Mouse (Mus musculus) MEL (cell line): ENCODE results near the gene Tanc1. TPM values are rescaled to one million over a fixed set of nuclear protein-coding genes. Genes with fewer than 3 reads are reported as not detected.

ENCODE experiments used
- DNase-seq: peaks from one replicate; pipeline ENCODE4 v3.0.0; 2011; ENCODE audit warnings: low read depth, low spot score
- H3K27ac ChIP-seq: 2 replicates; pipeline ENCODE4 v1.5.1; 2012; ENCODE audit warnings: low read depth, mild to moderate bottlenecking, control low read depth, low read length, moderate library complexity; ENCODE audit not compliant: control insufficient read depth
- H3K27me3 ChIP-seq, 2 experiments: fragments of 150-350 bp in 1 of 2; sonication (generic) in 1 of 2; 2 replicates each; pipeline ENCODE4 v1.6.1; 2012; ENCODE audit warnings: low read length in 2 of 2, mild to moderate bottlenecking in 2 of 2, improper control_type of control experiment in 1 of 2, moderate library complexity in 1 of 2; ENCODE audit not compliant: insufficient read depth in 2 of 2, control insufficient read depth in 1 of 2
- H3K36me3 ChIP-seq, 2 experiments: 2 replicates each; pipeline ENCODE4 v1.6.1; 2012 to 2014; ENCODE audit warnings: low read length in 2 of 2, improper control_type of control experiment in 1 of 2, inconsistent platforms in 1 of 2, mild to moderate bottlenecking in 1 of 2; ENCODE audit not compliant: insufficient read depth in 2 of 2, control insufficient read depth in 1 of 2
- H3K4me1 ChIP-seq, 2 experiments: fragments of 150-350 bp in 1 of 2; sonication (generic) in 1 of 2; 2 replicates each; pipeline ENCODE4 v1.6.1; 2012; ENCODE audit warnings: low read length in 2 of 2, improper control_type of control experiment in 1 of 2, mild to moderate bottlenecking in 1 of 2; ENCODE audit not compliant: insufficient read depth in 2 of 2, control insufficient read depth in 1 of 2
- H3K4me3 ChIP-seq, 2 experiments: fragments of 150-350 bp in 1 of 2; sonication (generic) in 1 of 2; 2 replicates each; pipeline ENCODE4 v1.5.1; 2012; ENCODE audit warnings: low read depth in 2 of 2, low read length in 2 of 2, mild to moderate bottlenecking in 2 of 2, moderate library complexity in 2 of 2, control low read depth in 1 of 2, improper control_type of control experiment in 1 of 2; ENCODE audit not compliant: control insufficient read depth in 1 of 2, insufficient read depth in 1 of 2
- H3K79me2 ChIP-seq: 2 replicates; pipeline ENCODE4 v1.6.1; 2012; ENCODE audit warnings: mild to moderate bottlenecking, low read length, moderate library complexity; ENCODE audit not compliant: control insufficient read depth, poor library complexity, insufficient read depth
- H3K9ac ChIP-seq: 2 replicates; pipeline ENCODE4 v1.6.1; 2012; ENCODE audit warnings: low read depth, mild to moderate bottlenecking, control low read depth, low read length, moderate library complexity; ENCODE audit not compliant: control insufficient read depth, poor library complexity, severe bottlenecking
- H3K9me3 ChIP-seq: fragments of 150-350 bp; sonication (generic); replicated peaks from 2 replicates; pipeline ENCODE4 v1.6.1; 2012; ENCODE audit warnings: mild to moderate bottlenecking, low read length, improper control_type of control experiment, moderate library complexity; ENCODE audit not compliant: insufficient read depth
- BHLHE40 ChIP-seq: IDR thresholded peaks from 2 replicates; pipeline ENCODE4 v1.6.1; 2012; ENCODE audit warnings: low read depth, mild to moderate bottlenecking, inconsistent platforms, low read length, improper control_type of control experiment, borderline replicate concordance
- CHD2 ChIP-seq: IDR thresholded peaks from 2 replicates; pipeline ENCODE4 v1.6.1; 2011; ENCODE audit warnings: low read length, improper control_type of control experiment
- CTCF ChIP-seq, 3 experiments: IDR thresholded peaks in 2 of 3; conservative IDR thresholded peaks in 1 of 3; 2 replicates each; pipeline ENCODE4 v1.5.1; 2011 to 2012; ENCODE audit warnings: low read length in 3 of 3, low read depth in 2 of 3, mild to moderate bottlenecking in 2 of 3, improper control_type of control experiment in 1 of 3, inconsistent platforms in 1 of 3, mixed read lengths in 1 of 3, moderate library complexity in 1 of 3; ENCODE audit not compliant: control insufficient read depth in 1 of 3, insufficient read depth in 1 of 3, poor library complexity in 1 of 3, severe bottlenecking in 1 of 3
- E2F4 ChIP-seq: IDR thresholded peaks from 2 replicates; pipeline ENCODE4 v1.6.1; 2011; ENCODE audit warnings: low read depth, low read length, improper control_type of control experiment, borderline replicate concordance
- ETS1 ChIP-seq: IDR thresholded peaks from 2 replicates; pipeline ENCODE4 v1.6.1; 2012; ENCODE audit warnings: low read depth, mild to moderate bottlenecking, inconsistent platforms, low read length, improper control_type of control experiment, moderate library complexity
- GATA1 ChIP-seq: IDR thresholded peaks from 2 replicates; pipeline ENCODE4 v1.6.1; 2011; ENCODE audit warnings: low read depth, low read length, improper control_type of control experiment
- HCFC1 ChIP-seq: IDR thresholded peaks from 2 replicates; pipeline ENCODE4 v1.6.1; 2012; ENCODE audit warnings: low read depth, mild to moderate bottlenecking, inconsistent platforms, low read length, improper control_type of control experiment, moderate library complexity
- JUND ChIP-seq: IDR thresholded peaks from 2 replicates; pipeline ENCODE4 v1.6.1; 2011; ENCODE audit warnings: low read depth, mild to moderate bottlenecking, improper control_type of control experiment, low read length
- KAT2A ChIP-seq: conservative IDR thresholded peaks from 2 replicates; pipeline ENCODE4 v1.6.1; 2012; ENCODE audit warnings: low read depth, low read length, improper control_type of control experiment, inconsistent platforms
- MEF2A ChIP-seq: IDR thresholded peaks from 2 replicates; pipeline ENCODE4 v1.6.1; 2014; ENCODE audit warnings: low read depth, mild to moderate bottlenecking, inconsistent platforms, low read length, improper control_type of control experiment; ENCODE audit not compliant: poor library complexity, insufficient replicate concordance, severe bottlenecking; ENCODE audit errors: extremely low read depth
- MXI1 ChIP-seq: IDR thresholded peaks from 2 replicates; pipeline ENCODE4 v1.6.1; 2011; ENCODE audit warnings: mild to moderate bottlenecking, low read depth, low read length, improper control_type of control experiment
- NRF1 ChIP-seq: IDR thresholded peaks from 2 replicates; pipeline ENCODE4 v1.6.1; 2014; ENCODE audit warnings: low read depth, mild to moderate bottlenecking, inconsistent platforms, low read length, improper control_type of control experiment, moderate library complexity; ENCODE audit not compliant: poor library complexity, insufficient read depth, severe bottlenecking
- POLR2AphosphoS2 ChIP-seq: IDR thresholded peaks from 2 replicates; pipeline ENCODE4 v1.6.1; 2011; ENCODE audit warnings: low read length, improper control_type of control experiment
- POLR2AphosphoS5 ChIP-seq: IDR thresholded peaks from 2 replicates; pipeline ENCODE4 v1.6.1; 2012; ENCODE audit warnings: low read depth, borderline replicate concordance, mild to moderate bottlenecking, inconsistent platforms, low read length, moderate library complexity, mixed read lengths
- RAD21 ChIP-seq: IDR thresholded peaks from 2 replicates; pipeline ENCODE4 v1.6.1; 2011; ENCODE audit warnings: mild to moderate bottlenecking, low read depth, low read length, improper control_type of control experiment
- RCOR1 ChIP-seq: IDR thresholded peaks from 2 replicates; pipeline ENCODE4 v1.6.1; 2012; ENCODE audit warnings: low read depth, mild to moderate bottlenecking, inconsistent platforms, low read length, improper control_type of control experiment
- SIN3A ChIP-seq: IDR thresholded peaks from 2 replicates; pipeline ENCODE4 v1.6.1; 2012; ENCODE audit warnings: low read length, improper control_type of control experiment, inconsistent platforms
- TAL1 ChIP-seq: IDR thresholded peaks from 2 replicates; pipeline ENCODE4 v1.6.1; 2012; ENCODE audit warnings: mild to moderate bottlenecking, inconsistent platforms, low read length, moderate library complexity, mixed read lengths
- TBP ChIP-seq: IDR thresholded peaks from 2 replicates; pipeline ENCODE4 v1.8.0; 2011; ENCODE audit warnings: low read depth, low read length, improper control_type of control experiment
- TCF12 ChIP-seq: IDR thresholded peaks from 2 replicates; pipeline ENCODE4 v1.6.1; 2014; ENCODE audit warnings: low read depth, mild to moderate bottlenecking, inconsistent platforms, low read length, improper control_type of control experiment, moderate library complexity
- UBTF ChIP-seq: IDR thresholded peaks from 2 replicates; pipeline ENCODE4 v1.6.1; 2012; ENCODE audit warnings: low read depth, mild to moderate bottlenecking, inconsistent platforms, low read length, improper control_type of control experiment, moderate library complexity, borderline replicate concordance; ENCODE audit not compliant: insufficient read depth
- USF1 ChIP-seq: IDR thresholded peaks from 2 replicates; pipeline ENCODE4 v1.6.1; 2014; ENCODE audit warnings: low read depth, mild to moderate bottlenecking, inconsistent platforms, low read length, improper control_type of control experiment, moderate library complexity
- USF2 ChIP-seq, 2 experiments: IDR thresholded peaks; 2 replicates each; pipeline ENCODE4 v1.6.1; 2011 to 2012; ENCODE audit warnings: improper control_type of control experiment in 2 of 2, low read length in 2 of 2, borderline replicate concordance in 1 of 2, inconsistent platforms in 1 of 2, low read depth in 1 of 2, mild to moderate bottlenecking in 1 of 2; ENCODE audit not compliant: insufficient read depth in 1 of 2
- ZNF384 ChIP-seq: IDR thresholded peaks from 2 replicates; pipeline ENCODE4 v1.6.1; 2012; ENCODE audit warnings: low read depth, mild to moderate bottlenecking, inconsistent platforms, low read length, improper control_type of control experiment
- polyA plus RNA-seq, 2 experiments: library from polyadenylated mRNA; stranded (reverse) in 1 of 2; unstranded in 1 of 2; fragments of >175 nt in 1 of 2; fragments of >200 nt in 1 of 2; gene quantifications; 2 replicates each; pipeline versions ENCODE4 v1.2.1 to v1.2.4; 2012; ENCODE audit warnings: low replicate concordance in 2 of 2, low read depth in 1 of 2; ENCODE audit not compliant: insufficient read length in 2 of 2, insufficient read depth in 1 of 2, missing spikeins in 1 of 2
- total RNA-seq: library from RNA; depleted of rRNA; stranded (reverse); fragments of 300-350 nt; gene quantifications from 2 replicates; pipeline ENCODE4 v1.2.3, GENCODE M21; 2012

Gene Tanc1
- total and polyA plus RNA-seq, 3 experiments, result 0.54 to 0.78 TPM; not detected in 1

DNA sequence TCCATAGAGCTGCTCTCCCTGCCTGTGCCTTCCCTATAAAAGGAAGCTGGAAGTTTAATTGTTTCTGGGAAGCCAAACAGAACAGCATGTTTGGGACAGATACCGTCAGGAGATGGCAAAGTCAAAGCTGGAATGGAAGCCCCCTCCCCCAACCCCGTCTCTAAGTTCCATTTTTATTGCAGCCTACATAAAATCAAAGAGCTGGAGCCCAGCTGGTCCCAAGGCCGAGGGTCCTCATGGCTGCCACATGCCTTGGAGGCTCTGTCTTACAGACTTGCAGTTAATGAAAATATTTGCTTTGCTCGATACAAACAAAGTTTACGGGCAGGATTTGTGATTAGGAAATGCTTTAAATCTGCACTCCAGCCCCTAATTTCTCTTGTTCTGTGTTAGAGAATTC lies 109.9 kb downstream of the Tanc1 start:
- H3K4me3 ChIP-seq, result no peak overlapping the region
- no peaks in the 10 kb centered on the region for H3K27me3 ChIP-seq
- no peaks in the 10 kb centered on the region for H3K9me3 ChIP-seq
- DNase-seq, result no peak
- TF ChIP-seq E2F4, result no peak
- TF ChIP-seq ZNF384, result no peak
- no peak for TF ChIP-seq CTCF (IDR thresholded peaks at IDR 0.05 in 2 of 3, conservative IDR thresholded peaks at IDR 0.05 in 1 of 3; ENCODE audit: control insufficient read depth in 1 of 3, insufficient read depth in 1 of 3, low read depth in 2 of 3, low read length in 3 of 3, poor library complexity in 1 of 3, severe bottlenecking in 1 of 3)
- TF ChIP-seq TCF12, result no peak
- no peak for TF ChIP-seq MEF2A
- TF ChIP-seq POLR2AphosphoS5, result no peak
- no peak for TF ChIP-seq JUND
- TF ChIP-seq RCOR1, result no peak
- no peaks in the 10 kb centered on the region for H3K79me2 ChIP-seq
- no peaks in the 10 kb centered on the region for H3K36me3 ChIP-seq
- no peak overlapping the region for H3K9ac ChIP-seq
- H3K4me1 ChIP-seq, result no peaks in the 10 kb centered on the region
- H3K27ac ChIP-seq, result no peak overlapping the region

DNA sequence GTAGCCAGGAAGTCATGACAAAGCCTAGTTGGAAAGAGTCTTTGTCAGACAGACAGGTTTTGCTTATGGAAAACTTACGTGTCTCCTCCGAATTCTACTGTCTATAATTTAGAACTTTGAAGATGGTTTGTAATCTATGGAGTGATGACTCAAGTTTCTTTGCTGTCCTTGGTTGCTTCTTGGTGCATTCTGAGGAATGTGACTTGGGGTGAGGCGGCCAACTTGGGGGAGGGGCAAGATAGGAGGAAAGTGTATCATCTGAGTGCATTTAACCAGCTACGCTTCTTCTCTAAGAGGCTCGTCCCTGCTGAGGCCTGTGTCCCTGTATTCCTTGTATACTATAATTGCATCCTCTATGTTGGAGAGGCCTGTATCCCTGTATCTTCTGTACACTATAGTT lies 111.5 kb downstream of the Tanc1 start:
- no peaks in the 10 kb centered on the region for H3K9me3 ChIP-seq
- no peak overlapping the region for H3K27ac ChIP-seq
- H3K4me1 ChIP-seq, result no peaks in the 10 kb centered on the region
- TF ChIP-seq RAD21, result no peak
- TF ChIP-seq, all 39 proteins: peak for 0
- DNase-seq, result no peak
- H3K27me3 ChIP-seq, result no peaks in the 10 kb centered on the region
- no peak overlapping the region for H3K9ac ChIP-seq
- no peaks in the 10 kb centered on the region for H3K36me3 ChIP-seq
- no peaks in the 10 kb centered on the region for H3K79me2 ChIP-seq
- H3K4me3 ChIP-seq, result no peak overlapping the region

- Histone ChIP-seq H3K4me1 (no peaks in the 10 kb centered on the region), H3K9ac (no peak overlapping the region), H3K4me3 (no peak overlapping the region), H3K27me3 (no peaks in the 10 kb centered on the region), H3K36me3 (no peaks in the 10 kb centered on the region), H3K79me2 (no peaks in the 10 kb centered on the region), H3K27ac (no peak overlapping the region), H3K9me3 (no peaks in the 10 kb centered on the region)
- no peak for DNase-seq
- TF ChIP-seq BHLHE40, result no peak
- TF ChIP-seq TCF12, result no peak
- no peak for TF ChIP-seq MXI1
- TF ChIP-seq ETS1, result no peak
- TF ChIP-seq HCFC1, result no peak
- TF ChIP-seq USF2 (IDR thresholded peaks at IDR 0.05; ENCODE audit: borderline replicate concordance in 1 of 2, insufficient read depth in 1 of 2, low read depth in 1 of 2, low read length in 2 of 2), result no peak
- no peak for TF ChIP-seq TAL1
- no peak for TF ChIP-seq MEF2A
- no peak for TF ChIP-seq TBP
- TF ChIP-seq KAT2A, result no peak
- no peak for TF ChIP-seq RCOR1
- no peak for TF ChIP-seq SIN3A
- TF ChIP-seq POLR2AphosphoS2, result no peak
- no peak for TF ChIP-seq UBTF
- no peak for TF ChIP-seq NRF1
- no peak for TF ChIP-seq CHD2
- TF ChIP-seq ZNF384, result no peak
- TF ChIP-seq USF1, result no peak
- TF ChIP-seq GATA1, result no peak
- TF ChIP-seq, all 39 proteins: peak for 0
Observed at GRCm38 (mm10) chr2:59725518-59726185, 113.8 kb downstream of the Tanc1 start.
